Mouse (Mus musculus) thymus, postnatal 25 days (tissue): ENCODE results near the gene Ssbp4.

ENCODE experiments used
- DNase-seq: peaks from one replicate; pipeline ENCODE4 v3.0.0; 2022

The Ssbp4 gene

GRCm38 (mm10) chr8:70630532-70631381, 22.1 kb upstream of the Ssbp4 start:
- no peak for DNase-seq

DNA sequence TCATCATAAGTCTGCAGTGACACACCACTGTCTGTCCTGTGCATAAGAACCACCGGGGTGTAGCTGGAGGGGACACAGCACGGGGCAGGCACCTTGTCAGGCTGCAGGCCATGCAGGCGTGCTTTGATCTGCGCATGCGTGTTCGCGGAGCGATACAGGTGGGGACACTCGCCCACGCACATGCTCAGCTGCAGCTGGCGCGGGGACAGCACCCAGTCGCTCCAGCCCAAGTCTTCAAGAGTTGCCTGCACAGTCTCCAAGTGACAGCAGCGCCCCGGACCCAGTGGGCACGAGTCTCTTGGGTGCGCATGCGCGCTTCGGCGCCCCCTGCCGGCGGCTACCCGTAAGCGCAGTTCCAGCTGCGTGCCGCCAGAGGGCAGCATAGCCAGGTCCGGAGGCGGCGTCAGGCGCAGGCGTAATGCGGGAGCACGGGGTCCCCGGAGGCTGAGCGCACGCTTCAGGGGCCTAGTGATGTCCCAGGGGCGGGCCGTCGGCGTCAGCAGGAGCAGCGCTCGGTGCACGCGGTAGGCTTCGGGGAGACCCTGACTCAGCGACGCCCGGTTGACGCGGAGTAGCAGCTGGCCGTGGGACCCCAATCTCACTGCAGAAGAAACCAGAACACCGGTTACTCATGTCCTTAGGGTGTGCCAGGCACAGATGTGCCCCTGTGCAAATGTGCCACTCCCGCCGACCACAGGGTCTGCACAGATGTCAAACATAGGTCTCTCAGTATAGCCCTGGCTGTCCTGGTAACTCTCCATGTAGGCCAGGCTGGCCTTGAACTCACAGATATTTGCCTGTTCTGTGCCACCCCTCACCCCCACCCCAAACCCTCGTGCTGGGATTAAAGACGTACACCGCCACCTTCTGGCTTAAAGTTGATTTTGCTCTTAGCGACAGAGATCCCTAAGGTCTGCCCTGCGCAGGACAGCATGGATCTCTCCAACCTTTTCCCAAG, 21.2 kb upstream of the Ssbp4 start:
- peak; percentile 97 for DNase-seq

DNA sequence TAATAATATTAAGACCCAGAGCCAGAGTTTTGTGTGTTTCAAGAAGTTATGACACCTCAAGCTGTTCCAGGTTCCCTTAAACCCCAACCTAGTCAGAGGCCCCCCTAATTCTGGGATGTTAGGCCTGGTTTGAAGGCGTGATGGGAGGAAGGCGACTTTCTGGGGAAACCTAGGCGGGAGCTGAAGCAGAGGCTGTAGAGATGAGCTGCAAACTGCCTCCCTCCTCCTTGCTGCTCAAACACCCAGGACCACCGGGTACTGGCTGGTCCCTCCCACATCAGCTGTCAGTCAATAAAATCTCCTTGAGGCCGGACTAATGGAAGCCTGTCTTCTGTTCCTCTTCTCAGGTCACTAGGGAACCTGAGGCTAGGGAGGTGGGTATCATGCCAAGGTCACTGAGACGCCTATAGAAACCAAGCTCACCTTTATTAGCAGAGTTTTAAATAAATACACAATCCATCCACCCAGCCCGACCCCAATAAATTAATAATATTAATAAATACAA, 20.4 kb upstream of the Ssbp4 start:
- no peak for DNase-seq

DNA sequence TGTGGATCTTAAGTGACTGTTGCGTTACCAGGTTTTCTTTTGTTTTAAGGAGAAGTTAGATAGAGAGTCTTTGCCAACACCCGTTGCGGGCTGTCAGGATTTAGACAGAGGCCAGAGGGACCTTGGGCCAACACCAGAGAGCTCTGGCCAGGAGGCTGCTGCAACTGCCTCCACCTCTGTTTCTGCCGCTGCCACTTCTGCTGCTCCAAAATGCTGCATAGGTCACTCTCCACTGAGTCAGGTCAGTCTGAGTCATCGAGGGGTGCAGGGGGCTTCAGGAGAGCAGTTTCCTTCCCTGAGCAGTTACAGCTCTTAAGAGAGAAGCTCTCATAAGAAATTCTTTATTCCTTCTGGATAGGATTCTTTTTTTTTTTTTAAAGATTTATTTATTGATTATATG, 18.4 kb upstream of the Ssbp4 start:
- DNase-seq: no peak

DNA sequence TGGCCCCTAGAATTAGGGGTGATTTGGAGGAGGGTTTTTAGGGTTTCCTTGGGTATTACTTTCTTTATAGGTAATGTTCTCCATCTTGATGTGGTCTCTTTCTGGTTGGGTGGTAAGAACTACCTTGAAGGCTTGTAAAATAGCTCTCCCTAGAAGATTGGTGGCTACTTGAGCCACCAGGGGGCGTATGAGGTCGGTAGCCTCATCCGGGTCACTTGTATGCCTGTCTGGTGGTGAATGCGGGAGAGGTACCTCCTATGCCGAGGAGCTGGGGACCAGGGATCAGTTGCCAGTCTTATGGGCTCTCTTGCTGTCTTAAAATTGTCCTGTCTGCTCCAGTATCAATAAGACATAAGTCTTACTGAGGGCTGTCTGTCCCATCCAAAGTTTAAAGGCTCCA, 16.4 kb upstream of the Ssbp4 start:
- DNase-seq: peak; percentile 56

DNA sequence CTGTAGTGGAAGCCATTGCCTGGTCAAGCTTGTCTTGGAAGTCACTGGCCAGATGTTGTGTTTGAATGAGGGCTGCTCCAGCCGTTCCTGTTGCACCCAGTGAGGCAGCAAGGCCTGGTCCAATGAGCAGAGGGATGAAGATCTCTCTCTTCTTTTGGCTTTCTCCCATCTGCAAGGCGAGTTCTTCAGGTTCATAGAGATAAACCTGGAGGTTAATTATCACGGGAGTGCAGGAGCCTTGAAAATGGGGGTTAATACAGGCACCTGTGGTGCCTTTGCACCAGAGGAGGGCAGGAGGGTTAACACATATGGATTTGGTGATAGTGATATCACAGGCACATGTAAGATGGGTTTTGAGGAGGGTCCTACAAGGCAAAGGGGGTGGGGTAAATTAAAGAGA, 13.5 kb upstream of the Ssbp4 start:
- DNase-seq: no peak

GRCm38 (mm10) chr8:70618888-70619334, 10.2 kb upstream of the Ssbp4 start:
- DNase-seq: peak; percentile 42

- DNase-seq: no peak
Measured at GRCm38 (mm10) chr8:70617985-70618384, 9.3 kb upstream of the Ssbp4 start.

- no peak for DNase-seq
Measured at GRCm38 (mm10) chr8:70616645-70617044, 8.0 kb upstream of the Ssbp4 start.

DNA sequence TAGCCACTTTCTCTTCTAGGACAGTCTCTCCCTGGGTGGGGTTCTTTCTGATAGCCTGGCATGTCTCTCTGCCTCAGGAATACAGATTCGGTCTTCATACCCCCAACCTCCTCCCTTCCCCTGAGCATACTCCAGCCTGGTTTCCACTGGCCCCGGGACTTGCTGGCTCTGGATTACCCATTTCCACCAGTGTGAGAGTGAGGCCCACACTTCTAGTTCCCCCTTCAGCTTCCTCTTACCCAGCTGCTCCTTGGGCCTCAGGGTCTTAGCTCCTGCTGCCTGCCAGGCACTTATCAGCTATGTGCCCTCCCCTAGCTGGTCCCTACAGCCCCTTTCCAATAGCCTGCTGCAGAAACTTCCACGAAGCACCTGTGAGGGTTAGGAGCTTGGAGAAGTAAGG, 7.2 kb upstream of the Ssbp4 start, which contains the start of gene Lrrc25:
Lrrc25 (plus strand) TSS at position 262 of the 400 bp plus-strand sequence.
- no peak for DNase-seq

DNA sequence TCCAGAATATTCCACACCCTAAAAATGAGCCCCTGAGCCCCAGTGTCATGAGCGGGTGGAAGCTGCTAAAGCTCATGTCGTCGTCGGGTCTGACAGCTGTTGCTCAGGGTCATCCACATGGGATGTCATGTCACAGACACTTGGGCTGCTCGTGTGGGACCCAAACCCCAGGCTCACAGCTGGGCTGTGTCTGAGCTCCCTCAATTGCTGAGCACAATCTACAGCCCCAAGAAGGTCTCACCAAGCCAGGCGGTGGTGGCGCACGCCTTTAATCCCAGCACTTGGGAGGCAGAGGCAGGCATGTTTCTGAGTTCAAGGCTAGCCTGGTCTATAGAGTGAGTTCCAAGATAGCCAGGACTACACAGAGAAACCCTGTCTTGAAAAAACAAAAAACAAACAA, 6.6 kb upstream of the Ssbp4 start:
- no peak for DNase-seq

GRCm38 (mm10) chr8:70614469-70614868, 5.8 kb upstream of the Ssbp4 start:
- no peak for DNase-seq

GRCm38 (mm10) chr8:70613763-70614162, 5.1 kb upstream of the Ssbp4 start:
- no peak for DNase-seq

- peak; percentile 94 for DNase-seq
Measured at GRCm38 (mm10) chr8:70611849-70612248, 3.2 kb upstream of the Ssbp4 start.

- peak; percentile 92 for DNase-seq
Measured at GRCm38 (mm10) chr8:70610796-70611771, 2.4 kb upstream of the Ssbp4 start.

DNA sequence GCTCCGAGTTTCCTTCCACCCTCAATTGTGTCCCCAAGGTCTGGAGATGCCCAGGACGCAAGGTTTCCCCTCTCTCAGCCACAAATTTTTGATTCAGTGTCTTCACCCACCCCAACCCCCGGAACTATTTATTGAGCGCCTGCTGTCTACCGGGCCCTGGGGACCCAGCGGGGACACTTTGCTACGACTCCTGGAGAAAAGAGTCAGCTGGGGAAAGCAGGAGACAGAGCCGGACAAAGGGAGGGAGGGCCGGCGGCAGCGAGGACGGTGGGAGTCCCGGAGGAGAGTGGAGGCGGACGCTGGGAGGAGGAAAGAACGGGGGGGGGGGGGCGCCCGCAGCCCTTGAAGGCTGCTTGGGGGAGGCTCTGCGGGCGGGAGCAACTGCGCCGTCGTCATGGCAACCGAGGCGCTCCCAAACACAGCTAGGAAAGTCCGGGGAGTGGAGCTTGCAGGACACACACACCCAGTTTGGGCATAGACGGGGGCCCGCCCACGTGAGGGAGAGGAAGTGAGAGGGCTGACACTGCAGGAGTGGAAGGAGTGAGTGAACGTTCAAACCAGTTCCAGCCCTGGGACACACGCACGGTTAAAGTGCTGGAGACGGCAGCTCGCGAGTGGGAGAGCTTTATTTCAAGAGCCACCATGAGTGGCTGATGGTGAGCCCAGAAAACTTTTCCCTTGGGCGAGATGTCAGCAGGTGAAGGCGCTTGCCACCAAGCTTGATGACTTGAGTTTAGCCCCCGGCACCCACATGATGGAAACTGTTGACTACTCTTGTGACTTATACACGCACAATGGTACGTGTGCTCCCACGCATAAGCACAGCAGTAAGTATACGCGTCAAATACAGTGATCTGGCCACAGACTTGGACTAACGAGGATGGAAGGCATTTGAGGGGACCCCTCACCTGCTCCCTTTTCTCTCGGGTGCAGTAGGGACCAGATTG, 1.4 kb upstream of the Ssbp4 start:
- peak; percentile 82 for DNase-seq

GRCm38 (mm10) chr8:70609368-70609848, 736 bp upstream of the Ssbp4 start:
- DNase-seq: peak; percentile 90

GRCm38 (mm10) chr8:70607898-70608748, 549 bp downstream of the Ssbp4 start:
- DNase-seq: peak; percentile 62

DNA sequence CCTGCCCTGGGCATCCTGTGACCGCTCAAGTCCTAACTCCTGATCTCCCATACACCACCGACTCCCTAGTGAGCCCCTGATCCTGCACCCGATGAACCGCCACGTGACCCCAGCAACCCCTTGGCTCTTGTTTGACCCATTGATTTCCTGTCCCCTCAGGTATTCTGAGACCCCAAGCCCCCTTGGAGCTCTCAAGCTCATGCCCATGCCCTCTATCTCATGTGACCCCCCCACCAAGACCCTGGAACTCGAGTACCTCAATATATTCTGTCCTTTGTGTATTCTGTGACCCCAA, 1.1 kb downstream of the Ssbp4 start:
- DNase-seq: no peak
